Mouse (Mus musculus) natural killer cell, adult 2 months (primary cell): ENCODE data around the gene Frmd8.

Experiments
- DNase-seq, 2 experiments: peaks; one replicate each; pipeline ENCODE4 v3.0.0; 2022; ENCODE audit warnings: low spot score in 2 of 2

Gene Frmd8

DNA sequence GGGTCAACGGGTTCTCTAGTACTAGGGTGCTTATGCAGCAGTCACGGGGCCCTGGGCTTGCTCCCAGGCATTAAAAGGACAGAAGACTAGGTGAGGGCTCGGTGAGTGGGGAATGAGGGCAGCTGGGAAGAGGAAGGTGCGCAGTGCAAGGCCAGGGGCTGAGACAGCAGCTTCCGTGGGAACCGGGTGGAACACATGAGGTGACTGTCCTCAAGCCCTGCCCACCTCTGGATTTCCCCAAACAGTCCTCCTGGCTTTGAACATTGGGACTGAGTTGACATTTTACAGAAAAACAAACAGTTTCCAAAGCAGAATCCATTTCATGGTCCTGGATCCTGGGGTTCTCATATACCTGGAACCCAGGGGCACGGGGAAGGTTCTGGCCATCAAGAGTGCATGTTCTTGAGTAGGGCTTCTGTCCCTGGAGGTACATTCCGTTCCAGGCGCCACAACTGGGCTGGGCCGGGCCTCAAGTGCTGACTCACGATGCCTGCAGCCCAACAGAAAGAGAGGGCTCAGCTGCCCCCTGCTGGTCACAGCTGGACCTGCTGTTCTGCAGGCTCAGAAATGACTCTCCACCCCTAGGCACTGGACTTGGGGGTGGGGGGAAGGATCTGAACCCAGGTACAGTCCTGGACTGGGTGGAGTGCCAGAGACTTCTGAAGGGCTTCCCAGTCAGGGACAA, 25.1 kb downstream of the Frmd8 start:
- peak; percentile 89 to 93 for DNase-seq

DNA sequence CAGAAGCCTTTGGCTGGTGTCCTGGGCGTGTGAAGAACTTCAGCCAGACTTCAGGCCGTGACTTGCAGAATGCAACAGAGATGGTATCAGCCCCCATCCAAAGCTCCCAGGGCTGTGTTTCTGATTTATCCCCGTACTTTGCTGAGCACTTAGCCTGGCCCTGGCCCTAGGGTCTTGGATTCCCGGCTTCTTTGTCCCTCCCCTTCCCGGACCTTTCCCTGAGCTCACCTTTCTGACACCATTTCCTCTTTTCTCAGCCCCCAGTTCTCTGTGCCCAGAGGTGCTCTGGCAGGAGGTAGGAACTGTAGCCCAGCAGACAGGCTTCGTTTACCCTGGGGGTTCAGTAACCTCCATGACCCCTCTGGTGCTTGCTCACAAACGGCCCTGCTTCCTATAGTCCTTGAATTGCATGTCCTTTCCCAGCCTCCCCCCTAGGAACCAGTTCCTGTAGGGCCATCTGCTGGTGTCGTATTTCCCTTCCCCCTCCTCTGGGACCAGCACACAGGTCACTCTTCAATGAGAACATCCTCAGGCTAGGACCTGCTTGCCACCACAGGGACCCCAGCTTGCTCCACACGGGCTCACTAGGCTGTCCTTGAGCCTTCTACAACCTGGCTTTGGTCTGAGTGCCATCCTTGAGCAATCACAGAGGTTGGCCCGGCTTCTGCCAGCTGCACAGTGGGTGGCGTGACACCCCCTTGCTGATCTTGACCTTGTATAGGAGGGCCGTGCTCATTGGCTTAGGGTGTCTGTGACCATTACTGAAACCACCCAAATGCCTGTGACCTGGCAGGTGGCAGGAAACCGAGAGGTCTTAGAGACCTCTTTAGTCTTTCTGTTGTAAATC, 26.0 kb downstream of the Frmd8 start:
- DNase-seq: peak in 1 of 2 experiments; percentile 55

DNA sequence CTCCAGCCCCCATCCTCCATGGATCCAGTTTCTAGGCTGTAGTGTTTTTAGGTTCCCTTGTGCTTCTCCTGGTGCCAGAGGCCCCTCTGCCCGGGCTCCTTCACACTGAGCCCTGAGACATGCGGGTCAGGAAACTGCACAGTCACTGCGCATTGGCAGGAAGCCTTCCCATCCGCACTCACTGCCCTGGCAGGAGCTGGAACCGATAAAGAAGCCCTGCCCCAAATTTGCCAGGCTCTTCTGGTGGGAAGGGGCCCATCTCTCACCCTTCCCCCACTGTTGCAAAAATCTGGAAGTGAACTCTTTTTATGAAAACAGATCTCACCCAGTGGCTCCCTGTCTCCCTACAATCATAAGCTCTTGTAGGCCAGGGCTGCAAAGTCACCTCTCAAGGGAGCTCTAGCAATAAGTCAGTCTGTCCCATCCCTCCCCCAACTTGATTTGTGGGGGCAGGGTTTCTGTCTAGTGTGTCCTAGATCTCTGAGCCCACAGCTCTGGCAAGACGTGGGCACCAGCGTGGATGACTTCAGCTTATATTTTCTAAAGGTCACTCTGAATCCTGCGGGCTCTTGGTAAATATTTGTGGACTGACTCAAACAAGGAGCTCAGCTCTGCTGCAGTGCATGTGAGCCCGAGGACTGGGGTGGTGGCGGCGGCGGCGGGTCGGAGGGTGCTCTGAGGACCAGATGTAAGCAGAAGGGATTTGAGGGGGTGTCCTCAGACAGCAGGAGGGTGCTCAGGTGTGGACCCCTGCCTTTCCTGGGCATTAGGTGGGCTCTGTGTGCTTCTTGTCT, 26.8 kb downstream of the Frmd8 start:
- no peak for DNase-seq

DNA sequence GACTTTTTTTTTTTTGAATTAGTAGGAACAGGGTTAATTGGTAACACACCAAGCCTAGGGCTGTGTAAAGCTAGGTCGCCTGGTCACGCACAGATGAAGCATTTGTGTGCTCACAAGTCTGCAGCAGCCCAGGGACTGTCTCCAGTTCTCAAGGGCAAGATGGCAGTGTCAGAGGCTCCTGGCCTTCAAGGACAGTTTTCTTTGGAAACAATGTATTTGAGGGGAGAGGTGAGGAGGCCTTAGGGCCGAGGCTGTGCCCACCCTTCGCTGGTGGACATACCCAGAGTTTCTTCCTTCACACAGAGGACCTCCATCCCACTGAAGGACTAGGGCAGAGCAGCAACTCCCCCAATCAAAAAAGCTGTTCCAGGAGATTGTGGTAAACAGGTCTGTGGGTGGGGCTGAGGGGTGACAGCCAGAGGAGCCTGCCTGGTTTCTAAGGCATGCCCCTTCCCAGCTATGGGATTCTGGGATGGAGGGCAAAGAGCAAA, 27.7 kb downstream of the Frmd8 start:
- no peak for DNase-seq

DNA sequence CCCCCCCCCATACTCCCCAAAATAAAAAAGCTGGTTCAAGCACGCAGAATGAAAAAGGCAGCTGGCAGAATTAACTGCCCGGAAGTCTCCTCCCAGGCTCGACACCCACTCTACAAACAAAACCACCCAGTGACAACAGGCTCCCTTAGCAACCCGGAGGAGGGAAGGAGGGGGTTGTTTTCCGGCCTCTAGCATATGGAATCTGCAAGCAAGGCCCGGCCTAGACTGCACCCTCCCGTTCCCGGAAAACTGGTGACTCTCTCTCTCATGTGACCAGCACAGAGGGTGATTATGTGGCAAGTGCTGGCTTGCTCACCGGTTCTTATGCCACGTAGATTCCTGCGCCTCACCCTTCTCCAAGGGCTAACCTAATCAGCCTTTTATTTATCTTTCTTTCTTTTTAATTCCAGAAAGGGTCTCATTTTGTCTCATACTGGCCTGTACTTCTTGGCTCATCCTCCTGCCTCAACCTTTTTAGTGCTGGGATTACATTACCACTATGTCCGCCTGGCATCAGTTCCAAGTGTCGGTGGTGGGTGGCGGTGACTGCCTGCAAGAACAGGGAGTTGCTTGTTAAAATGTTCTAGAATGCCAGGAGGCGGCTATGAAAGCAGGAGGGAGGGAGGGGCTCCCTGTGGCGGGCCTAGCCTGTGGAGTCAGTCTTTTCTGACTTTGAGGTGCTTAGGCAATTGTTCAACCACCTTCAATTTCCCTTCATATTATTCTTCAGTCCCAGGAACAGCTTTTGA, 28.3 kb downstream of the Frmd8 start:
- peak; percentile 78 to 85 for DNase-seq

DNA sequence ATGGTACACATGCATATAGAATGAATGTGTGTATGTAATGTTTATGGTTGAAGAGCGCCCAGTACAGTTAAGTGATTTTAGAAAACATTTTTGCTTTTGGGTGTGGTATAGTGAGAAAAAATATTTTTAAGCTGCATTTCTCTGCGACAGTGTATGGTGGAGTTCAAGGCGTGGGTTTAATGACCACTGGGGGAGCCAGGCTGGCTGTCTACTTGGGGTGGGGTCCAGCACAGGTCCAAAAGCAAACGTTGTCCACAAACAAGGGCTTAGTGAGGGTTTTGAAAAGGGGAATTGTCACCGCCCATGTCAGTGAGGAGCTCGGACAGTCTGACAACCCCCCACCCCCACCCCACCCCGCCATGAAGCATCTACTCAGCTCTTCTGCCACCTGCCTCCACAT, 28.9 kb downstream of the Frmd8 start:
- peak; percentile 71 to 75 for DNase-seq

DNA sequence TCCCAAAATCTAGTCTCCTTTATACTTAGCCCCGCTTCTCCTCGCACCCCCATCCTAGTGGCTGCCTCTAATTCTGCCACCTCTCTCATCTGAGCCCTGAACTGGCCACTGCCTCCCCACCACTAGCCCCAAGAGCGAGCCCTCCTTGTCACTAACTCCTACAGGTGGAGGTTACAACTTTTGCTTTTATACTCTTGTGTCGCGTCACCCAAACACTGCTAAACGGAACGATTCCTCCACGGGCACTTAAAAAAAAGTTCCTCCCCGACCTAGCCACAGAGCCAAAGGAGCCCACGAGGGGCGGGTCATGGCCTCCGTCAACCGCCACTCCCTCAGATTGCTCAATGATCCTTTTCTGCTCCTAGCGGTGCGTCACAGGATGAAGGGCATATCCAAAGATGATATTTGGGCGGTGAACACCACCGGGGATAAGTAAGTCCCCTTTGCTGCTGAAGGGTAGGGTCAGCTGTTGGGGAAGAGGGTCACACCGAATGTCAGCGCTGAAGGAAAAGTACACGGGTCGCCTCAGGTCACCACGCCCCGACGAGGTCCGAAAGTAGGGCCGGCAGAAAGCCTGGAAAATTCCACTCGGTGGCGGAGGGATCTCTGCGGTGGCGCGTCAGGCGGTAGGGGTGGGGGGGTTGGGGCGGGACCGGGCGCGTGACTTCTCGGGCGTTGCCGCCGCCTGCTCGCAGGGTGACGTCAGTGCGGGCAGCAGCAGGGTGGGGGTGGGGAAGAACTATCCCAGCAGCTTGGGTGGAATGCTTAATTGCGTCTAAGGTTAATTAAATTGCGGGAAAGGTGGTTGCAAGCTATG, 29.5 kb downstream of the Frmd8 start:
- peak; percentile 97 for DNase-seq

DNA sequence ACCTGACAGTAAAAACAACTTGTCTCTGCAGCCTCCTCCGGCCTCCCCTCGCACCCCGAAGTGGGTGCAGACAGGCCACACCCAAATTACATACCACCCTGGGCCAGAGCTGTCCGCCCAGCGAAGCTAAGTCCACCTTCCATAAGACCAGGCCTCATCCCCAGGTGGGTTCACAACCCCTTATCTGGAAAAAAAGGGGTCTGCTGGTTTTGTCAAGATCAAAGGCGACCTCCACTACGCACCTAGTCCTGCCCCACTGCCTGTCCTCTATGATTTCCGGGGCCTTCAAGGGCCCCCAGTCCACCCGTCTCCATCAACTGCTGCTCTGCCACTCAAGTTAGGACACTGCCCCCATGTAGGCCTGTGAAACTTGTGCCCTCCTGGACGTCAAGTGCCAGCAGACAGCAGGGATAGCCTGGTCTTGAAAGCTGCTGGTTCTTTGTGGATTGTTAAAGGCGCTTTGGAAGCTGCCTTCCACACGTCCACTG, 30.2 kb downstream of the Frmd8 start:
- DNase-seq: no peak

DNA sequence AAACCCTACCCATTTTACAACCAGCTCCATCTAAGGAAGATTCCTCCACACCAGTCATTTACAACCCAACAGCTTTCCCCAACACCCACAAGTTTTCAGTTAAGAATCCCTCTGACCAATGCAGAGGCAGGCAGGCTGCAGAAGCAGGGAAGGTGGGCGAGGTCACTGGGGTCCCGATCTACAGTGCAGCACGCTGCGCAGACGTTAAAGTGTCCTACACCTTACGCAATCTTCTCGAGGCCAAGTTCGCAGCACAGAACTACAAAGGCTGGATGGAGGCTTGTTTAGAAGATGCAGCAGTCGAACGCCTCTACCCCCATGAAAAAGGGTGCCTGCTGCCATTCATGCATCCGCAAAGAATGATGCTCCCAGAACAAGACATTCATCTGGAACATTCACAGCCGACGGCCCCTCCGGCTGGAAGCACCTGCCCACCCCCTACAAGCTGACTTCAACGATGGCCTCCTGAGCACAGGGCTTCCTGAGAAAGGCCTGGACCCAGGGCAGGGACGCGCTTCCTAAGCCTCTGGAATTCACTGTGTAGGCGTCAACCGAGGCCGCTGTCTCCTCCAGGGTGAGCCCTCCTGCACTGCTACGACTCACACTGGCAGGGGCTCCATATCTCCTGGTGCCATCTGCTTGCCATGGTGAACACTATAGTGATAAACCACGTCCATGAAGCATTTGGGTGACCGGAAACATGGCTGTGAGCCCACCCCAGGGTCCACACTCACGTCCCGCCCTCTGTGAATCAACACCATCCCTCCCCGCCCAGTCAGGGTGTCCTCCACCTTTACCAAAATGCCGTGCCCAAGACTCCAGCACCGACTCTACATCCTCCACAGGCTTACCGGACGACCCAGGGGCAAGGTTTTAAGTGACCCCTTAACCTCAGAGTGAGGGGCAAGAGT, 31.0 kb downstream of the Frmd8 start:
- DNase-seq: peak; percentile 33 to 44

DNA sequence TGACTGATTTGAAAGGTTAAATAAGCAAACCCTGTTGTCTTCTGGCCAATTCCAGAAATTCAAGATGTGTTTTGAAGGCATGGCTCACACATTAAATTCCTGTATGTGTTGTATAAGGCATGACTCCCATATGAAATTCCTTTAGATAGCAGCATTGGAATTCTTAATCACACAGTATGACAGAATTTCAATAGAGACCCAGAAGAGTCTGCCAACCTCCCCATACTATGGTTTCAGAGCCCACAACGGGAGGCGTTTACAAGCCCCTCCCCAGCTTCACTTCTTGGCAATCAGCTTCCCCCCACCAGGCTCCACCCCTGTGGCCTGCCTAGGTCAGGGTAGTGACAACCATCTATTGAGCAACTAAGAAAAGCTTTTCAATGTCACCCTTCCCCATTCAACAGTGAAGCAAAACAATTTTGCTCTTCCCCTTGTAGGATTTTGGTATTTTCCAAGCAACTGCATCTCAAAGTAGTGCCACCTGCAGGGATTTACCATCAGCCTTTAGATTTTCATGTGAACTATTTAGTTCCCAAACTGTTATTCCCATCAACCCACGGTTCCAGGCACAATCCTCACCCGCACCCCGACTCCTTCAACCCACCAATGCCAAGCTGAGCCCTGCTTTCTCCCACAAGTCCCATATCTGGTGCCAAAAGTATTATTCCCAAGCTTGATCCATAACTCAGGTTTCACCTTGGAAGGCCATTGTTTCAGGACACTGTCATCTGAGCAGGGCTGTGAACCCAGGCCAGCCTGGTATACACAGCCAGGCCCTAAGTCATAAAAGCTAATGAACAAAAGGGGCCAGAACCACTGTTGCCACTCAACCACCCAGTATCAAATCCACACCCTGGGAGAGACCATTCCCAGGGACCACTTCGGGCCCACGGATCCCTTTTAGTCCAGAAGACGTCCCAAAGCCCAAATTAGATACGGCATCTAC, 32.0 kb downstream of the Frmd8 start:
- peak; percentile 46 to 58 for DNase-seq

DNA sequence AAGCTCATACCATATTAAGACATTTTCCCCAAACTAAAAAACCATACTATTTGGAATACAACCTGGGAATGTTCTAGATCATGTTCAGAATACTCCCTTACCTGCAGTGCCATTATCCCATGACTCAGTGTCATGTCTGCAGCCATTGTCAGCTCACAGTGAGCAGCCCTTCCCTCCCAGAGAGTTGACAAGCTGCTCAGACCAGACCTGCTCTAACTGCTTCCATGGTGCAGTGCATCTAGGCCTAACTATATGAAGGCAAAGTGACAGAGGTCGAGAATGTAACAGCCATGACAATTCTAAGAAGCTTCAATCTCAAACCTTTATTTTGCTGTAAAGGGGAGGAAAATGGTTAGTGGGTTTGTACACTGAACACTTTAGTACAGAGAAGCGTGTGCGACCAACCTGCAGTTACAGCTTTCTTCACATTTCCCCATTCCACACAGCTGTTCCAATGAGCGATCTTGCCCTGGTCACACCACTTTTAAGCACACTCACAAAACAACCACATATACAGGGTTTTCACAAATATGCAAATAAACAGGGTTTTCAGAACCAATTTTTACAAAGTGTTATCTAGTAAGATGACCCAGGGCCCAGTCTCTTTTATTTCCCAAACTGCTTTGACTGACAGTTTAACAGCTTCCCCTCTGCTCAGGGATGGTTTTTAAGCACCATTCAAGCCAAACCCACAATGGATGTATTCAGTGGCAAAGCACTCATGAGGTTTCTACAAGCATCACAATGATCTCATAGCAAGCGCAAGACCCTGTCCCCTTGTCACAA, 32.9 kb downstream of the Frmd8 start:
- DNase-seq: peak; percentile 49 to 50

DNA sequence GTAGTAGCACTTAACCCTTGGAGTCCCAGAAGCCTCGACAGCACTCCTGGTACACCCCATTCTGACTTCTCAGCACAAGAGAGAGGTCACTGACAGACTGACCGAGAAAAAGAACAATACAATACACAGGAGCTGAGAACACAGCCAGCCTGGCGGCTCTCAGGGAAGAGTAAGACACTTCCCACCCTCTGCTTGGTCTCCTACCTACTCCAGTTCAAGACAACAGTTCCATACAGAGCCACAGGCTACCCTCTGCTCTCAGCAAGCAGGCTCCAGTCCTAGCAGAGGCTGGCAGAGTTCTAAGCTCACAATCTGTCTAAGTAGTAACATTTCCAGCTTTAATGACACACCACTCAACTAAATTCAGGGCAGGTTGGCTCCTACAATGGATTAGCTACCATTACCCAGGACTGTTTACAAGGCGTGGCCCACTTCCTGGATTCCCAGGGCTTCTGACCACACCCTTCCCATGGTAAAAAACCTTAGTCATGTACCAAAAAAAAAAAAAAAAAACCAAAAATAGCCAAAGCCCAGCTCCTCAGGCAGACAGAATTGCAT, 33.6 kb downstream of the Frmd8 start:
- peak; percentile 55 to 61 for DNase-seq

DNA sequence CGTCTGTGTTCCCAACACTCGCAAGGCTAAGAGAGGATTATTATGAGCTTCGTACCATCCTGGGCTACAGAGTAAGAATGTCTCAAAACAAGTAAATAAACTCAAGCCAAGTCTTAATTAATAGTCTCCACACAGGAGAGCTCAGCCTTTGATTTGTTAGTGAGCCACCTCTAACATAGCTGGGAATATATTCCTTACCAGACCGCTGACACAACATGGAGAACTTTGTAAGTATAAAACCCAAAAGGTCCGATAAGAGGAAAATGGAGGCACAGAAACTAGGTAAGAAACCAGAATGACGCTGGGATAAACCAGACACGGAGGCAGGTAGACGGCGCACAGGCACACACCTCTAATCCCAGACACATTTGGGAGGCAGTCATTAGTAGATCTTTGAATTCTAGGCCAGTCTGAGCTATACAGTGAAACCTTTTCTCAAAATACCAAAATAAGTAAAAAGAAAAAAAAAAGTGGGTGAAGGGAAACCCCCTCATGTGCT, 34.1 kb downstream of the Frmd8 start:
- peak in 1 of 2 experiments; percentile 27 for DNase-seq

DNA sequence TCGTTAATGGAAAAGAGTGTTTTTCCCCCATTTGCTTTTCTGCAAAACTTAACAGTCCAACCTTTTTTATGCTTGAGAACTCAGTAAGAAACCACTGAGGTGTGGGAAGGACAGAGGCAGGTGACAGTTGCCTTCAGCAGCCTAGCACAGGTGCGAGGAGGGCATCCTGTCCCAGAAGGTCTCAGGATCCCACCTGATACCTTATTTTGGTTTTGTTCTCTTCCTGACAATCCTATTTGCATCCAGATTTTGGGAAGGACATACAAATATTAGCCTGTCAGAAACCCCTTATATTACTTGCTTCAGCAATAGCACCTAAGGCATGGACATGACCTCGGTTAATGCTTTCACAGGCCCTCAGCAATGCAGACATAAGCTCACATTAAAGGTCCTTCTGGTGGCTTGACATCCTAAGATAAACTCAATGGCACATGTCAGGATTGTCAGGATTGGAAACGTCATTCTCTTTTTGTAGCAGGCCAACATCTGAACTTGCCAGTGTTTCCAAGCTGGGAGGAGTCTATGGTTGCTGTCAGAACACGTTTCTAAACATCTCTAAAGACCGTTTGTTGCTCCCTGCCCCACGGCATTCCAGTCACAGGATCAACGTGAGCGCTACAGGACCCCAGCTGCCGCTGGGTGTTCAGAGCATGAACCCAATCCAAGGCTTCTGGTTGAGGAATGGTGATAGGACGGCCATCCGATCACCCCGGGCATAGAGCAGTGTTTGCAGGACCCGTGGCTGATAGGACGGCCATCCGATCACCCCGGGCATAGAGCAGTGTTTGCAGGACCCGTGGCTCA, 34.8 kb downstream of the Frmd8 start:
- DNase-seq: peak in 1 of 2 experiments; percentile 37

DNA sequence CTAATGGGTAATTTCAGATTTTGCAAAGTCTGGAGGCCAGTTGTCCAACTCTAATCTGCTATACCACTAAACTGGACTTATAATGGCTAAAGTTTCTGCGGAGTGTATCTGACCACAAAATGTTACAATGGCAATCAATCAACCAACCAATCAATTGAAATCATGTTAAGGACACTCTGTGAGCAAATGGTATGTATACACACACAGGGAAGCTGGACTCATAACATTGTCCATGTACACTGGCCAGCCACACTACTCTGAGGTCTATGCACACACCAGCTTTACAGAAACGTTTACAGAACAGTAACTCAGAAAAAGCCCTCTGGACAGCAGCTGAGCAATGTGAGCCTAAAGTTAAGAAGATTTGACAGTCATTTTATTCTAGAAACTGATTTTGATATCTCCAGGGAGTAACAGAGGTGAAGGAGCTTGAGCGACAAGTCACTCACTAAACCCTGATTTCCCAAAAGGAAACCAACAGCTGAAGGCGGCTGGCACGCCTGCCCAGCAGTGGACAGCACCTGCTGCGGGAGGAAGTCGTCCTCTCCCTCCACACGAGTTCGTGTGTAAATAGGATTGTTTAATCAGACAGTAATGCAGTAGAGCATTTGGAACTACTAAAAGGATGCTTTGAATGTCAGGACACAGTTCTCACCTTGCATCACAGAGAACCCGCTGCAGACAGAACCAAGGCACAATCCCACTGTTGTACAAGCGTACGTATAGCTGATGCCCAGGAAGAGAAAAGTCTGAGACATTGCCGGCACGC, 35.6 kb downstream of the Frmd8 start:
- peak in 1 of 2 experiments; percentile 32 for DNase-seq
